Mouse (Mus musculus): ENCODE data around the gene 4930556J24Rik. TPM values are rescaled to one million over a fixed set of nuclear protein-coding genes. Genes with fewer than 3 reads are reported as not detected.

Gene 4930556J24Rik
- 0.31 and 0.39 TPM in 2 replicates for total RNA-seq (2012; rRNA removed)
- under 1 TPM in 1 of 2 experiments, not detected in 1; 0.47 TPM for polyA plus RNA-seq (2012; ENCODE audit: insufficient read depth in 1 of 2, insufficient read length in 2 of 2, low read depth in 1 of 2, low replicate concordance in 2 of 2, missing spikeins in 1 of 2)

GRCm38 (mm10) chr11:3976678-3977077 lies at the start of gene 4930556J24Rik:
Gene 4930556J24Rik, minus strand, starts transcription at chr11:3976778.
- H3K4me1 ChIP-seq (ENCODE audit: control insufficient read depth in 1 of 2, insufficient read depth in 2 of 2, low read length in 2 of 2), result no peaks in the 10 kb centered on the region
- H3K4me3 ChIP-seq (ENCODE audit: control insufficient read depth in 1 of 2, insufficient read depth in 1 of 2, low read depth in 2 of 2, low read length in 2 of 2), result no peak within 1 kb of the TSS
- TF ChIP-seq KAT2A (conservative IDR thresholded peaks at IDR 0.05; ENCODE audit: low read depth, low read length) (no peak), MYC (IDR thresholded peaks at IDR 0.05; ENCODE audit: low read depth, low read length) (no peak), USF1 (IDR thresholded peaks at IDR 0.05; ENCODE audit: low read depth, low read length) (no peak), CHD1 (IDR thresholded peaks at IDR 0.05; ENCODE audit: low read depth, low read length) (no peak), POLR2A (IDR thresholded peaks at IDR 0.05; ENCODE audit: control insufficient read depth in 1 of 2, insufficient read depth in 1 of 2, low read depth in 1 of 2, low read length in 2 of 2, poor library complexity in 1 of 2) (no peak), MAZ (IDR thresholded peaks at IDR 0.05; ENCODE audit: low read depth, low read length) (no peak), TAL1 (IDR thresholded peaks at IDR 0.05; ENCODE audit: low read length) (no peak)
- no peaks in the 10 kb centered on the region; the same call in 1 of the 2 replicates for H3K79me2 ChIP-seq (ENCODE audit: control insufficient read depth, insufficient read depth, low read length, poor library complexity)
- peaks cover 0 to 40% of the 10 kb centered on the region in 2 experiments; a peak in 2 of 4 replicates for H3K36me3 ChIP-seq (ENCODE audit: control insufficient read depth in 1 of 2, insufficient read depth in 2 of 2, low read length in 2 of 2)
- H3K27ac ChIP-seq (ENCODE audit: control insufficient read depth, low read depth, low read length), result no peak within 1 kb of the TSS
- no peak for DNase-seq (ENCODE audit: low read depth, low spot score)
- H3K9me3 ChIP-seq (replicated peaks; ENCODE audit: insufficient read depth, low read length), result no peaks in the 10 kb centered on the region
- H3K27me3 ChIP-seq (ENCODE audit: control insufficient read depth in 1 of 2, insufficient read depth in 2 of 2, low read length in 2 of 2), result no peaks in the 10 kb centered on the region
- H3K9ac ChIP-seq (ENCODE audit: control insufficient read depth, low read depth, low read length, poor library complexity, severe bottlenecking), result no peak within 1 kb of the TSS

GRCm38 (mm10) chr11:4023321-4023720 lies 46.7 kb upstream of the 4930556J24Rik start:
- TF ChIP-seq ETS1 (IDR thresholded peaks at IDR 0.05; ENCODE audit: low read depth, low read length) (no peak), MAZ (IDR thresholded peaks at IDR 0.05; ENCODE audit: low read depth, low read length) (no peak), CTCF (IDR thresholded peaks at IDR 0.05 in 2 of 3, conservative IDR thresholded peaks at IDR 0.05 in 1 of 3; ENCODE audit: control insufficient read depth in 1 of 3, insufficient read depth in 1 of 3, low read depth in 2 of 3, low read length in 3 of 3, poor library complexity in 1 of 3, severe bottlenecking in 1 of 3) (no peak), POLR2A (IDR thresholded peaks at IDR 0.05; ENCODE audit: control insufficient read depth in 1 of 2, insufficient read depth in 1 of 2, low read depth in 1 of 2, low read length in 2 of 2, poor library complexity in 1 of 2) (no peak), MAX (IDR thresholded peaks at IDR 0.05; ENCODE audit: low read length) (no peak), SMC3 (IDR thresholded peaks at IDR 0.05; ENCODE audit: low read depth, low read length) (no peak), RCOR1 (IDR thresholded peaks at IDR 0.05; ENCODE audit: low read depth, low read length) (no peak), MXI1 (IDR thresholded peaks at IDR 0.05; ENCODE audit: low read depth, low read length) (no peak), TCF12 (IDR thresholded peaks at IDR 0.05; ENCODE audit: low read depth, low read length) (no peak), RAD21 (IDR thresholded peaks at IDR 0.05; ENCODE audit: low read depth, low read length) (no peak), USF1 (IDR thresholded peaks at IDR 0.05; ENCODE audit: low read depth, low read length) (no peak), MAFK (IDR thresholded peaks at IDR 0.05; ENCODE audit: borderline replicate concordance, low read depth, low read length) (no peak), HCFC1 (IDR thresholded peaks at IDR 0.05; ENCODE audit: low read depth, low read length) (no peak), E2F4 (IDR thresholded peaks at IDR 0.05; ENCODE audit: borderline replicate concordance, low read depth, low read length) (no peak), SIN3A (IDR thresholded peaks at IDR 0.05; ENCODE audit: low read length) (no peak), USF2 (IDR thresholded peaks at IDR 0.05; ENCODE audit: borderline replicate concordance in 1 of 2, insufficient read depth in 1 of 2, low read depth in 1 of 2, low read length in 2 of 2) (no peak), EP300 (IDR thresholded peaks at IDR 0.05; ENCODE audit: low read depth in 1 of 2, low read length in 2 of 2) (no peak), JUND (IDR thresholded peaks at IDR 0.05; ENCODE audit: low read depth, low read length) (no peak), CHD2 (IDR thresholded peaks at IDR 0.05; ENCODE audit: low read length) (no peak)
- no peak overlapping the region for H3K4me3 ChIP-seq (ENCODE audit: control insufficient read depth in 1 of 2, insufficient read depth in 1 of 2, low read depth in 2 of 2, low read length in 2 of 2)
- no peak for DNase-seq (ENCODE audit: low read depth, low spot score)

More at GRCm38 (mm10) chr11:4023321-4023720, 46.7 kb upstream of the 4930556J24Rik start:
- no peak overlapping the region for H3K9ac ChIP-seq (ENCODE audit: control insufficient read depth, low read depth, low read length, poor library complexity, severe bottlenecking)
- H3K4me1 ChIP-seq (ENCODE audit: control insufficient read depth in 1 of 2, insufficient read depth in 2 of 2, low read length in 2 of 2), result no peaks in the 10 kb centered on the region; a peak in 1 of 4 replicates
- no peaks in the 10 kb centered on the region for H3K36me3 ChIP-seq (ENCODE audit: control insufficient read depth in 1 of 2, insufficient read depth in 2 of 2, low read length in 2 of 2)
- H3K27me3 ChIP-seq (ENCODE audit: control insufficient read depth in 1 of 2, insufficient read depth in 2 of 2, low read length in 2 of 2), result no peaks in the 10 kb centered on the region; a peak in 1 of 4 replicates
- no peak overlapping the region for H3K27ac ChIP-seq (ENCODE audit: control insufficient read depth, low read depth, low read length)
- H3K9me3 ChIP-seq (replicated peaks; ENCODE audit: insufficient read depth, low read length), result no peaks in the 10 kb centered on the region
- H3K79me2 ChIP-seq (ENCODE audit: control insufficient read depth, insufficient read depth, low read length, poor library complexity), result no peaks in the 10 kb centered on the region

Data from MEL (cell line).